Mouse (Mus musculus) splenic B cell, adult 2 months (primary cell): ENCODE data around the gene Macrod1.

ENCODE experiments used
- DNase-seq: peaks from one replicate; pipeline ENCODE4 v3.0.0-alpha.2; 2011; ENCODE audit warnings: low read depth, low spot score
- H3K27me3 ChIP-seq: 2 replicates; pipeline ENCODE4 v1.6.1; 2012; ENCODE audit warnings: mild to moderate bottlenecking, low read length, moderate library complexity, mixed read lengths; ENCODE audit not compliant: control insufficient read depth, poor library complexity, insufficient read depth, severe bottlenecking
- H3K36me3 ChIP-seq: 2 replicates; pipeline ENCODE4 v1.6.1; 2012; ENCODE audit warnings: mild to moderate bottlenecking, low read length, moderate library complexity, mixed read lengths; ENCODE audit not compliant: control insufficient read depth, poor library complexity, insufficient read depth, severe bottlenecking

Macrod1 gene

DNA sequence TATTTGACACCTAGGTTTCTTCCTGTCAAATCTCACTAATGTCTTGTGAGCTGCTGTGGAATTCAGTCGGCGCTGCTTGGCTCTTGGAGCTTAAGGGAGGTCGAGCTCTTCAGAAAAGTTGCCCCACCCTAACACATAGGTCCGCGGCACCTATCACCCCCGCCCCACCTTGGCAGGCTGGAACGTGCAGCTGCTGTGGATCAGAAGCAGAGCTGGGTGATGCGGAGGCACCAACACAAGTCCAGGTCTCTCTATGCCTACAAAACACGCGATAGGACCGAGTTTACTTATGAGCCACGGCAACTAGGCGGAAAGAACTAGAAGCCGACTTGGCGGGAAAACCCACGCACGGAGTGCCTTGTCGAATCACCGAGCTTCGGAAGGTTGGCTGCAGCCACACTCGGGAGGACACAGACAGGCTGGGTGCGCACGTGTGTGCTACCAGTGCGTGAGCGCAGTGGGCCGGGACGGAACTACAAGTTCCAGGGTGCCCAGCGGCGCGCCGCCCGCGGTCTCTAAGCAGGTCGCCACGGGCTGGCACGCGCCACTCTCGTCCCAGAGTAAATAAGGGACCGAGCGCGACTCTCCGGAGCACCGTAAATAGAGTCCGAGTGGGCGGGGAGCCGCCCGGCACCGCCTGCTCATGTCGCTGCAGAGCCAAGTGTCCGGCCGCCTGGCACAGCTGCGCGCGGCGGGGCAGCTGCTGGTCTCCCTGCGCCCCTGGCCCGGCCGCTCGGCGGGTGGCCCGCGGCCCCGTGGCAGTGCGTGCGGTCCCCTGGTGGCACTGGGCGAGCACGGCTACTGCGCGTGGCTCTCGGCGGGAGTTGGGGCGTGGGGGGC lies at the start of gene Macrod1:
Macrod1 (plus strand) TSS at position 563 of the 840 bp plus-strand sequence.
- H3K36me3 ChIP-seq = no peaks in the 10 kb centered on the region
- no peaks in the 10 kb centered on the region for H3K27me3 ChIP-seq
- DNase-seq = peak; percentile 82

DNA sequence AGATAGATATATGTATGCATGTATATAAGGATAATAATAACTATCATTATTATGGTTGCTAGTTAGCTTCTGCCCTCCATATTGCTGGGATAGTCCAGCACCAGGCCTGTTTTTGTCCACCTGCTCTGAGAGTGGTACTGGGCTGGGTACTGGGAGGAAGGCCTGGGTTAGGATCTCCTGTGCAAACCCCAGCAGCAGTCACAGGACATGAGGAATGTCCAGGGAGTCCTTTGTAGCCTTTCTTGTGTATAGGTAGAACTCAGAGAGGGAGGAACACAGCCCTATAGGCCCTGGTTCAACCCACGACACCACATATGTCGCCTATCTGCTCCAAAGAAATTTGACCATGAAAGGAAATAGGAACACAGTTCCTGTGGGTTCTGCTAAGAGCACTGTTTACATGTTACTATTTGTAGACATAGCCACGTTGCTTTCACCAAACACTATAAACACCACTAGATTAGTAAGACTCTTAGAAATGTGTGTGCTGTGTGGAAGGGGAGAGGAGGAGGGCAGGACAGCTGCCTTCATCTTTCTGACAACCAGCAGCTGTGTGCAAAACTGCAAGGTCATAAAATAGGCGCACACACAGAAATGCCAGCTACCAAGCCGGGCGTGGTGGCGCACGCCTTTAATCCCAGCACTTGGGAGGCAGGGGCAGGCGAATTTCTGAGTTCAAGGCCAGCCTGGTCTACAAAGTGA lies 49.6 kb upstream of the Macrod1 start:
- DNase-seq = no peak
- Histone ChIP-seq H3K36me3 (peaks cover 3% of the 10 kb centered on the region), H3K27me3 (no peaks in the 10 kb centered on the region)

DNA sequence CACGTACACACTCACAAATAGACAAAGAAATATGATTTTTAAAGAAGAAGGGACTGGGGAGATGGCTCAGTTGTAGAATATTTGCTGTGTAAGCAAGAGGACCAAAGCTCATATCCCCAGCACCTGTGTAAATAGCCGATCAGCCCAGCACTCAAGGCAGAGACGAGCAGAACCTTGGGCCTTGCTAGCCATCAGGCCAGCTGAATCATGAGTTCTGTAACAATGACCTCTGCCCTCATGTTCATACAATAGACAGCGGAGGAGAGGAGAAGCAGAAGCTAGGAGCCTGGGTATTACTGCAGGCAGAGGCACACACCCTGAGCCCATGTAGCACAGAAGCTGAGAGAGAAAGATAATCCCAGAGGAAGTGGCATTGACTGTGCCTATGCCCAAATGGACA lies 44.2 kb upstream of the Macrod1 start:
- Histone ChIP-seq H3K27me3 (no peaks in the 10 kb centered on the region), H3K36me3 (peaks cover 14% of the 10 kb centered on the region; the same call in 1 of the 2 replicates)
- DNase-seq = no peak

DNA sequence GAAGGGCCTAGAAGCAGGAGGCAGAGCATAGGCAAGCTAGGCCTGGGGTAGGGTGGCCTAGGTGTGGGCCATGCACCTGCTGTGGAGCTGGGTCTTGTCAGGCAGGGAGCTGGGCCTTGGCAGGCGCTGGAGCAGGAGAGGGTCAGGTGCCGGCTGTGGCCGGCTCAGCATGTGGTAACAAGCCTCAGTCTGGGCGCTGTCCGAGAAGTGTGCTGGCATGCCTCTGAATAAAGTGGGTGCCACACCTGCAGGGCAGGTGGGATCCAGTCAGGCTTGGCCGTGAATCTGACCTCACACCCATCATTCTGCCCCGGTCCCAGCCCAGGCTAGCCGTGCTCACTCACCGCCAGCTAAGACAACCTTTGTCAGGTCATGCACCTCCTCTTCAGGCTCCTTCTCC lies 42.6 kb upstream of the Macrod1 start:
- no peak for DNase-seq
- no peaks in the 10 kb centered on the region for H3K27me3 ChIP-seq
- peaks cover 14% of the 10 kb centered on the region; the same call in 1 of the 2 replicates for H3K36me3 ChIP-seq

DNA sequence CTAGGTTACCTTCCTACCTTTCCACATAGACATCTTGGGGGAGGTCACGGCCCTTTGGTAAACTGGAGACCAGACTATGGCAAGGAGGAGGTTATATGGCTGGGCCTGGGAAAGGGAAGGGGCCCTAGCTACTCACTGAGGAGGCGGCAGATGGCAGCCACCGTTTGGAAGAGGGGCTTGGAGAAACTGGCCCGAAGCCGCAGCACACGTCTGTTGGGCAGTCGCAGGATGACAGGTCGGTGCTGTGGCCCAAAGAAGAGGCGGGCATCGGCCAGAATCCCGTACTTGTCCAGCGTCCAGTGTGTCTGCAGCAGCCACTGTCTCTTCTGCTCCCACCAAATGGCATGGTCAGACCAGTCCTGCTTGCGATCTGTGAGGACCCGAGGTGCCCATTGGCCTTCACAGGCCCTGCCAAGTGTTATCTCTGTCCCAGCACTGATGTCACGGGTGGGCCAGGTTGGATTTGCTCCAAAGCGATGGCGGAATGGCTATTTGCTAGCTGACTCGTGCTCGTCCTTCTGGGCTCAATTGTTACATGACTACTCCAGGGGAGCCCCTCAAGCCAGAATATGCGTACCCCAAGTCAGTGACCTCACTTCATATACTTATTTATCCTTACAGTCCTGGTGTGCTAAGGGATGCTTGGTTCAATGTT lies 42.0 kb upstream of the Macrod1 start:
- Histone ChIP-seq H3K27me3 (no peaks in the 10 kb centered on the region), H3K36me3 (peaks cover 14% of the 10 kb centered on the region; the same call in 1 of the 2 replicates)
- DNase-seq = no peak

DNA sequence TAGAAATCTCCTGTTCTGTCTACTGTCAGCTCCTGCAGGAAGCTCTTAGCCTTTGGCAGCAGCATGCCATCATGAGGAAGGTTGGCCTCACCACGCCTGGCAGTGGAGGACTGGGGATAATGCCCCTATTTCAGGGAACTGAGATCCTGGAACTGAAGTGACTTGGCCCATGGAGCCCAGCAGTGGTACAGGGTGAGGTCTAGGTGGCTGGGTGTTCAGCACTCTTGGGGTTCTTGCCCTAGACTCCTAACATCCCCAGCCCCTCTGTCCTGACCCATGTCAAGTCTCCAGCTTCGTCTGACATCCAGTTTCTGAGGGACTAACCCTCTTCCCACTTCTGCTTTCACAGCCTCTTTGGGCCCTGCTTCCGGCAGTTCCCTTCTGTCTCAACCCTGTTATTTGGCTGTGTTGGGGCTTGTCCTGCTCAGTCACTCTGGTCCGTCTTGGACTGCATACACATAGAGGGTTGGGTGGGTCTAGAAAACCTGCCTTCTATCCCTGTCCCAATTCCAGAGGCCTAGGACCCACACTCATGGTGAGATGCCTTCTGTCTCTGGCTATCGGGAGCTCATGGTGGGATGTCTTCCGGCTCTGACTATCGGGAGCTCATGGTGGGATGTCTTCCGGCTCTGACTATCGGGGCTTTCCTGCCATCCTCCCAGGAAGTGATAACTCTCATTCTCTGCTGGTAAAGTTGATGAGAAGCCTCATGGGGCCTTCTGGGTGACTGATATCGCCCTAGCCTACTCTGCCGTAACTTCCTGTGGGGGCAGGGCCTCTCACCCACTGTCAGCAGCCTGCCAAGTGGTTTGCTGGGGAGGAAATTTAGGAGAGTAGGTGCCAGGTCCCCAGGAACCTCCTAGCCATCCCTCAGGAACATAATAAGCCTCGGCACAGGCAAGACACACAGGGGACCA lies 38.8 kb upstream of the Macrod1 start:
- peak; percentile 81 for DNase-seq
- Histone ChIP-seq H3K36me3 (peaks cover 16% of the 10 kb centered on the region; the same call in 1 of the 2 replicates), H3K27me3 (no peaks in the 10 kb centered on the region)

DNA sequence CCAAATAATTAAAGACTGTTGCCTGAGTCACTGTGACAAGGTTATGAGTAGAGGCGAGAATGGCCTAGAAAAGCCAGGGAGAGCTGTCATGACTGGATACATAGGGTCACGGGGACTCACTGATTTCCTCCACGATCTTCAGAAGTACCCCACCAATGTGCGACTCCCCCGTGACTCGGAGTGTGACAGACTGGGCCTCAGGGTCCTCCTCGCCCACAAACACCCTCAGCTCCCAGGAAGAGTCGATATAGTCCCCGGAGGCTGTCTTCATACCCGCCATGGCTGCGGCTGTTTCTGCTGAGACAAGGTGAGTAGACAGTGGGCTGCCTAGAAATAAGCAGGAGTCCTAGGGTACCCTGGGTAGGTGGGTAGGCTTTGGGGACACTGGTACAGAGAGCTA lies 38.1 kb upstream of the Macrod1 start:
- DNase-seq = no peak
- H3K36me3 ChIP-seq = peaks cover 14% of the 10 kb centered on the region
- H3K27me3 ChIP-seq = no peaks in the 10 kb centered on the region

DNA sequence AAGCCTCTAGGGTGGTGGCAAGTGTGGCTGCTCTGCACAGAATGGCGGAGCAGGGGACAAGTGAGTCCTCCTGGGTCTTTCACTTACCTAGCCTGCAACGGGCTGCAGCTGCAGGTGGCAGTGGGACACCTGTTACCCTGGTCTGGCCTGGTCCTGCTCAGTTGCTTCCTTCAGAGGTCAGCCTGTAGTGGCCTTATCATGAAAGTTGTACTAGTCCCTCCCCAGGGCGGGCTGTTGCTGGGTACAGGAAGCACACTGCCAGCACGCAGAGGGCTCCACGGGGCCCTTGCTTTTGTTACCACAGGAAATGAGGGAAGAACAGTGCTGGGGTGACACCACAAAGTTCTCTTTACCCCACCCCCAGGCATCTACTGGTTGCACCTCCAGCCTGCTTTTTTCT lies 37.4 kb upstream of the Macrod1 start, which contains the start of gene Fermt3:
Fermt3 (minus strand) TSS at position 279 of the 400 bp plus-strand sequence.
- peaks cover 10% of the 10 kb centered on the region for H3K36me3 ChIP-seq
- peak; percentile 79 for DNase-seq
- no peaks in the 10 kb centered on the region for H3K27me3 ChIP-seq

DNA sequence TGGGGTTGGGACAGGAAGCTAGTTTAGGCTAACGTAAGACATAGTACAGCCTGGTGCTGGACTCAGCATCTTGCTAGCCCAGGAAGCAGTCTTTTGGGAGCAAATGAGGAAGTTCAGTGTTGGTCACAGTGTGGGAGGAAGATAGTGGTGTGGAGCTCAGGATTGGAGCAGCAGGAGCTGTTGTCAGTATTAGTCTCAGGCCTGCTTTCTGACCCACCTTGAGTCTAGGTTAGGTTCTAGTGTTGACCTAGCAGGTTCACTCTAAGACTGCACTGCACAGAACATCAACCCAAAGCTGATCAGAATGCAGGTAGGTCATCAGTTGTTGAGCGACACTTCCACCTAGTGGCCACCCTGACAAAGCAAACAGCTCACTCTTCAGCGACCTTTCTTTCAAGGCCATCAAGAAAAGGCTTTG lies 36.4 kb upstream of the Macrod1 start:
- peak; percentile 88 for DNase-seq
- Histone ChIP-seq H3K27me3 (no peaks in the 10 kb centered on the region), H3K36me3 (peaks cover 11% of the 10 kb centered on the region)

DNA sequence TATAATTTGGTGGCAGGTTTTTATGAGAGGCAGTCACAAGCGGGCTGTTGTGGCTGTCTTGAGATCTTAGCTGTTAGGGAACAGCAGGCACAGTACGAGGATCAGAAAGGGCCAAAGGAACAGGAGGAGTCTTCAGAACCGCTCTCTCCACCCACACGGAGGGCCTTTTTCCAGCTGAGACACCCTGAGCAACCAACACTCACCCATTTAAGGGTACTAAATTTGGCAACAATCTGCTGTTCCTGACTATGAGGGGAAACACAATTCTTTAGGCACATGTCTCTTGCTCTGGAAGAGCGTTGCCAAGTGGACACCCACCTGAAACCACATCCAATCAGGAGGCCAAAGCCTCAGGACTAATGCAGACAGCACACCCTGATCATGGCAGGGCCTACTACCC lies 27.1 kb upstream of the Macrod1 start:
- no peak for DNase-seq
- Histone ChIP-seq H3K27me3 (no peaks in the 10 kb centered on the region), H3K36me3 (peaks cover 30% of the 10 kb centered on the region)

DNA sequence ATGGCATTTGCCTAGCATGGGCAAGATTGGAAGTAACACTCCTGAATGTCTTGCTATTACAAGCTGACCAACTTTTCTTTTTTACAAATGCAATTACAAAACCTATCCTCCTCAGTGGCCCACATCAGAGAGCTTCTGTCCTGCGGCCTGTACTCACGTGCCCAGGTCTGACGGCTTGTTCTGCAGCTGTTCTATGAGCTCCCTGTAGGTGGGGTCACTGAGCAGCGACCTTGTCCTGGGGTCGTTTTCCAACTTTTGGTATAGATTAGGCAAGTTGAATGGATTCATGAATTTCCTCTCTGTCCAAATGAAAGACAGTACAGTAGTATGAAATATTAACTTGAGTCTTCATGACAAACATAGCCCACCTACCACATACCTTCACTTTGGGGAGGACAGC lies 22.6 kb upstream of the Macrod1 start:
- Histone ChIP-seq H3K27me3 (no peaks in the 10 kb centered on the region), H3K36me3 (peaks cover 19% of the 10 kb centered on the region)
- DNase-seq = no peak

DNA sequence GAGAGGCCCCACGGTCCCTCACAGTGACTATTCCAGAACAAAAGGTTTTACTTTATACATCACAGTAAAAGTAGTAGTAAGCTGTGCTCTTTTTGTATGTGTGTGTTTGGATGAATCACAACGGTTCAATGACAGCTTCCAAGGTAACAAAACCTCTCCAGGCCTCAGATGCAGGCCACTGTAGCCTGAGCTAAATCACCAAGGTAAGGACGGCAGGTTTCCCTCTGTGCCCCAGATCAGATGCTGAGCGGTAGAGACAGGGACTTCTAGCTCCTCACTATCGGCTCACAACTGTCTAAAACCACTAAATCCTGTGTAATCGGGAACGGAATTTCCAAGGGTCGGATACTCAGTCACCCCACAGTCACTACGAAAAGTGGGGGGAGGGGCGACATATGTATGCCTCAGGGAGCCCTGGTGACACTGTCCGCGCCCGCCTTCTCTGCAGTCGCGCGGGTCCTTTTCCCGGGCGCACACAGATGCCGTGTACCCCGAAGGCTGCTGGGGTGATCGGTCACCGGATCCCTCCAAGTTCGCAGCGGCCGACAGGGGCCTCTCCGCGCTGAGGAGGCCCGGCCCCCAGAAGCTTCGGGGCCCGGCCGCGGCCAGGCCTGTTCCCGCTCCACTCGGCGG lies 17.4 kb upstream of the Macrod1 start:
- DNase-seq = peak; percentile 73
- no peaks in the 10 kb centered on the region for H3K27me3 ChIP-seq
- peaks cover 4% of the 10 kb centered on the region; the same call in 1 of the 2 replicates for H3K36me3 ChIP-seq

DNA sequence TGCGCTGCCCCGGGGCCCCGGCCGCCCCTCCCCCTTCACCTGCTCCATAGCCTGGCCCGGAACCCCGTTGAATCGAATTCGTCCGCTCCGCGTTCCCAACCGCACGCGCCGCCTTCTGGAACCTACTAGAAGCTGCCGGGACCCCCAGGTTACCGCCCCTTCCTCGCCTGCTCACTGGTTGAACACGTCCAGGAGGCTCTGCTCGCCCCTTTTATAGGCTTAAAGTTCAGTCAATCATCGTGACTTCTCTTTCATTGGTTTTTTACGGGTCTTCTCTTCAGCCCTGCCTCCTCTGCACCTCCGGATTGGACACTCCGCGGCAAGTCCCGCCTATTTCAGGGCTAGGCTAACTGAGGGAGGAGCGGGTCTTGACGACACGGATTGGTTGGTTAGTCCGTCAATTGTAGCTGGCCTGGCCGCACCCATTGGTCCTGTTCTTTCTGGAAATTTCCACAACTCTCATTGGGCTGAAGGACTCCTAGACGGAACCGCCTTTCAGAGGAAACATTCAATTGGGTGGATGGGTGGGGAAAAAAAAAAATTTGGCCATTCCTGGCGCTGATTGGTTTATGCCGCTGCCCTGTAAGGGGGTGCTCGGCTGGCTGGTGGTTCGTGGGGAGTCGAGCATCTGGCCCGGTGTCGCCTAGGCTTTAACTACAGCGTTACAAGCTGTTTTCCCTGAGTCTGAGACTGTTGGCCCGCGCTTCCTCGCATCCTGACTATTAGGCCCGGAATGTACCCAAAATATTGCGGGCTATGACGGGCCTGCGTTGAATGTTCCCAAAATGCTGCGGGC lies 16.6 kb upstream of the Macrod1 start, which contains the start of gene Stip1:
Stip1 (minus strand) TSS at position 127 of the 796 bp plus-strand sequence.
- Histone ChIP-seq H3K27me3 (no peaks in the 10 kb centered on the region), H3K36me3 (no peaks in the 10 kb centered on the region)
- DNase-seq = peak; percentile 100
